Mouse (Mus musculus) embryonic facial prominence, embryonic 13.5 days (tissue): ENCODE measurements around the gene Pcyt2. TPM values are rescaled to one million over a fixed set of nuclear protein-coding genes. Genes with fewer than 3 reads are reported as not detected.
A peak's percentile ranks its signal among the peaks of the same experiment; 100 is the strongest.

Experiments
- ATAC-seq: fragments of 200-750 bp; cut with Nextera tagmentation; 2 replicates; pipeline ENCODE4 v1.8.0; 2017; ENCODE audit warnings: low read depth; ENCODE audit not compliant: insufficient number of reproducible peaks, insufficient read depth, low FRiP score, low TSS enrichment
- H3K27ac ChIP-seq: fragments of 300-500 bp; sonication (generic); 2 replicates; pipeline ENCODE4 v1.5.1; 2015; ENCODE audit warnings: moderate library complexity, mild to moderate bottlenecking, inconsistent platforms
- H3K27me3 ChIP-seq: fragments of 300-500 bp; sonication (generic); 2 replicates; pipeline ENCODE4 v1.6.1; 2015; ENCODE audit warnings: mild to moderate bottlenecking, inconsistent platforms
- H3K36me3 ChIP-seq: fragments of 300-500 bp; sonication (generic); 2 replicates; pipeline ENCODE4 v1.6.1; 2015; ENCODE audit warnings: mild to moderate bottlenecking, inconsistent platforms
- H3K4me1 ChIP-seq: fragments of 300-500 bp; sonication (generic); 2 replicates; pipeline ENCODE4 v1.6.1; 2015; ENCODE audit warnings: inconsistent platforms
- H3K4me2 ChIP-seq: fragments of 300-500 bp; sonication (generic); 2 replicates; pipeline ENCODE4 v1.6.1; 2015; ENCODE audit warnings: moderate library complexity, mild to moderate bottlenecking, inconsistent platforms
- H3K4me3 ChIP-seq: fragments of 300-500 bp; sonication (generic); 2 replicates; pipeline ENCODE4 v1.5.1; 2015; ENCODE audit warnings: mild to moderate bottlenecking, inconsistent platforms
- H3K9ac ChIP-seq: fragments of 300-500 bp; sonication (generic); 2 replicates; pipeline ENCODE4 v1.6.1; 2015; ENCODE audit warnings: mild to moderate bottlenecking, inconsistent platforms
- H3K9me3 ChIP-seq: fragments of 300-500 bp; sonication (generic); 2 replicates; pipeline ENCODE4 v1.6.1; 2016; ENCODE audit warnings: inconsistent platforms
- WGBS: fragments of 180-500 bp; shearing (Covaris S2); methylation state at CpG from one replicate; pipeline ENCODE4 v1.1.7; 2015; ENCODE audit warnings: mixed read lengths; 5-methylcytosine and 5-hydroxymethylcytosine counted together
- microRNA-seq: library from miRNA; unstranded; fragments of <30 nt; microRNA quantifications from one replicate; pipeline ENCODE4, GENCODE M21; 2016
- polyA plus RNA-seq: library from polyadenylated mRNA; unstranded; fragments of >200 nt; fragmentation: Nextera tagmentation; extraction: Ambion mirVana; gene quantifications from 2 replicates; pipeline ENCODE4 v1.2.1, GENCODE M21; 2015

The Pcyt2 gene
- polyA plus RNA-seq, 1 experiment from 2014 or later = 150 TPM

DNA sequence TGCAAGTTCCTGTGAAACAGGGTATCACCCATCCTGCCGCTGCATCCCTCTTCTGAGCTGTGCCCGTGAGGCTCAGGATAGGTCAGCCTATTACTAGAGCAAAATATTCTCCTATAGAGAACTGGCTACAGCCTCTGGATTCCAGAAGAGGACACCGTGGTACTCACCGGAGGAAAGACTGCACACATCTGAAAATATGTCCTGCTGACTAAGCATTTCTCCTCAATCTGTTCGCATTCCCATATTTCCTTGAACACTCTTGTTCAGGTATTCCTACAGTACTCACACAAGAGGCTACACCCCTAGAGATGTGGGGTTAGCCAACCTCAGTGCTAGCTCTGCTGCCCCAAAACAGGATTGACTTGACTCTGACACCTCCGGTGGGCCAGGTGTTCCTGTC is 49.4 kb downstream of the Pcyt2 start:
- H3K9me3 ChIP-seq = no peaks in the 10 kb centered on the region
- peaks cover 31% of the 10 kb centered on the region for H3K4me1 ChIP-seq
- H3K27me3 ChIP-seq = no peaks in the 10 kb centered on the region
- no peak overlapping the region for H3K27ac ChIP-seq
- no peak overlapping the region for H3K4me2 ChIP-seq
- peaks cover 78% of the 10 kb centered on the region for H3K36me3 ChIP-seq
- no peak overlapping the region for H3K4me3 ChIP-seq
- peak overlapping the region; percentile 16; the same call in 1 of the 2 replicates for H3K9ac ChIP-seq
- WGBS = 92% methylated on average over 6 of the region's 6 CpGs
- no peak for ATAC-seq

DNA sequence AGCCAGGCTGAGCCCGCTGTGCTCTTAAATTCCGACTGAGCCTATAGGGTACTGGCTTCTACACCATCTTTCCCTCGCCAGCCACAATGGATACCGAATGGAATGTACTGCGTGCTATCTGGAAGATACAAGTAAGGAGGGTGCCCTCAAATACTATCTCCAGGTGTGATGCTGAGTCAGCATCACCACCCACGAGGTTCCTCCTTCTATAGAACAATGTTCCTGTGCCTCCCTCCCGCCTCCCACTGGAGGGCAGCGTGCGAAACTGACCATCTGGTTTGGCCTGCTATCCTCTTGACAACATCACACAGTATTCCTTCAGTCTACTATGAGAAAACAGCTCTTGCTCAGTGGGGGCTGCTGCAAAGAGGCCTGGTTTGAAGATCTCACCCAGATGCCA is 52.6 kb downstream of the Pcyt2 start:
- Histone ChIP-seq H3K4me2 (no peak overlapping the region), H3K4me1 (peaks cover 16% of the 10 kb centered on the region), H3K27ac (no peak overlapping the region), H3K9me3 (no peaks in the 10 kb centered on the region), H3K9ac (no peak overlapping the region), H3K4me3 (no peak overlapping the region), H3K27me3 (no peaks in the 10 kb centered on the region), H3K36me3 (peaks cover 95% of the 10 kb centered on the region)
- 87% methylated on average over 9 of the region's 9 CpGs for WGBS
- ATAC-seq = no peak

DNA sequence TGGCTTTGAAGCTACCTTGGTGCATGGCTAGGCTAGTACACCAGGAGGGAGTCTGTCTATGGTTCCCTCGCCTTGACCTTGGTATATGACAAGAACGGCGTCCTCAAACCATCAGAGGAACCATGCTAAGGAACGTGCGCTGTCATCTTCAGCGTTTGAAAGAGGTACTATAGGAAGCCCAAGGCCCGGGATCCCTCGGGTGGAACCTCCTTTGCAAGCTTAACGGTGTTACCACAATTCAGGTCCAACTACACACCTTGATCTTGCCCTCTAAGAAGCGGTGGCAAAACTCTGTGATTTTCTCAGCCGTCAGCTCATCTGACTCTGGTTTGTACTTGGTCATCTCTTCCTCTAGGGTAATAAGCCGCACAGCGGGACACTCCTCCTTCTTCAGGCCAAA is 54.8 kb downstream of the Pcyt2 start:
- no peaks in the 10 kb centered on the region for H3K27me3 ChIP-seq
- H3K4me1 ChIP-seq = peaks cover 7% of the 10 kb centered on the region; the same call in 1 of the 2 replicates
- H3K4me2 ChIP-seq = no peak overlapping the region
- no peak overlapping the region for H3K27ac ChIP-seq
- no peak for ATAC-seq
- H3K9me3 ChIP-seq = no peaks in the 10 kb centered on the region
- 97% methylated on average over 13 of the region's 13 CpGs for WGBS
- H3K36me3 ChIP-seq = peaks cover 94% of the 10 kb centered on the region
- H3K4me3 ChIP-seq = no peak overlapping the region
- no peak overlapping the region for H3K9ac ChIP-seq

DNA sequence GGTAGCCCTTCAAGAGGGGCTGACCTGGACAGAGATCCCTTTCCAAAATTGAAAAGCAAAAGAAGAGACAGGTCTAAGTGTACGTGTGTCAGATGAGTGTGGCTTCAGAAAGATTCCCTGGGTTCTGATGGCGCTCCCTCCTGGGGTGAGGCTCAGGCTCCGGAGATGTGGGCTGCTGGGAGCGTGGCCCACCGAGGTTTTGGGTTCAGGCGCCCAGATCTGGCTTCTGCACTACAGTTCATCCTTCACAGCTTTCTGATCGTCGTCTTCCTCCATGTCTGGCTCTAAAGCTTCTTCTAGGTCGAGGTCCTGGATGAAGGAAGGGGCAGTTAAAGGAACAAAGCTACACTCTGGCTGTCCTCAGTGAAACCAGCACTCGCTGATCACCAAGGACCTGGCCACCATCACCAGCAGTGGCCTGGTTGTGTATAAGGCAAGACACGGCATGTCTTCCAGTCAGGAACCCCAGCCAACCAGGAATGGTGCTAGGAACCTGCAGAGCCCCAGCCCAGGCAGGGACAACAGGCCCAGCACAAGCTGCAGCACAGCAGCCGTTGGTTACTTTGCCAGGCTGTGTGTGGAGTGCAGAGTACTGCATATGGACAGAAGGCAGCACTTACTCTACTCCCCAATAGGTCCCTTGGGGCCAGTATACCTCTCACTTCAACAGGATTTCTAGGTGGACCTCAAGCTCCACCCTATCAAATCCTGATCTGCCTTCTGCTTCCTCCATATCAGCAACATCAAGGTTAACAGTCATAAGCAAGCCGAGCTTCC is 56.6 kb downstream of the Pcyt2 start:
- Histone ChIP-seq H3K4me2 (no peak overlapping the region), H3K4me1 (no peaks in the 10 kb centered on the region), H3K4me3 (no peak overlapping the region), H3K9me3 (no peaks in the 10 kb centered on the region; the same call in 1 of the 2 replicates), H3K27ac (no peak overlapping the region), H3K27me3 (no peaks in the 10 kb centered on the region), H3K9ac (no peak overlapping the region), H3K36me3 (peaks cover 82% of the 10 kb centered on the region)
- ATAC-seq = no peak
- 93% methylated on average over 13 of the region's 13 CpGs for WGBS

Small RNA genes within 50 kb of the gene (microRNA-seq; reads per million reads assigned to microRNA genes)
- gene Mir6936 = 0.92 reads per million

Other genes with a start within 250 kb of the Pcyt2 start
- 38.6 and 43.7 TPM in 2 replicates for gene Faap100, start 239.2 kb downstream of the Pcyt2 start, polyA plus RNA-seq
- 34.7 and 37.4 TPM in 2 replicates for gene Nploc4, start 180.2 kb downstream of the Pcyt2 start, polyA plus RNA-seq
- gene Tspan10, start 175.3 kb downstream of the Pcyt2 start, polyA plus RNA-seq = 0.30 and 0.35 TPM in 2 replicates
- 0.29 TPM in 1 of 2 replicates, not detected in the other for gene Pde6g, start 164.4 kb downstream of the Pcyt2 start, polyA plus RNA-seq
- 15.8 TPM in 2 replicates for gene Oxld1, start 159.9 kb downstream of the Pcyt2 start, polyA plus RNA-seq
- gene Ccdc137, start 159.8 kb downstream of the Pcyt2 start, polyA plus RNA-seq = 39.8 and 45.0 TPM in 2 replicates
- gene Arl16, start 150.3 kb downstream of the Pcyt2 start, polyA plus RNA-seq = 59.6 and 63.6 TPM in 2 replicates
- 134 and 138 TPM in 2 replicates for gene Mrpl12, start 133.3 kb downstream of the Pcyt2 start, polyA plus RNA-seq
- gene Slc25a10, start 126.1 kb downstream of the Pcyt2 start, polyA plus RNA-seq = 50.1 and 54.3 TPM in 2 replicates
- gene Gcgr, start 87.2 kb downstream of the Pcyt2 start, polyA plus RNA-seq = 1.3 and 1.7 TPM in 2 replicates
- gene Mcrip1, start 68.2 kb downstream of the Pcyt2 start, polyA plus RNA-seq = 219 and 247 TPM in 2 replicates
- not detected in 2 replicates for gene Ppp1r27, start 66.8 kb downstream of the Pcyt2 start, polyA plus RNA-seq
- 684 and 710 TPM in 2 replicates for gene P4hb, start 44.7 kb downstream of the Pcyt2 start, polyA plus RNA-seq
- 535 and 580 TPM in 2 replicates for gene Arhgdia, start 36.3 kb downstream of the Pcyt2 start, polyA plus RNA-seq
- gene Alyref, start 19.6 kb downstream of the Pcyt2 start, polyA plus RNA-seq = 492 and 529 TPM in 2 replicates
- 219 and 222 TPM in 2 replicates for gene Anapc11, start 19.5 kb downstream of the Pcyt2 start, polyA plus RNA-seq
- gene Npb, start 9.5 kb downstream of the Pcyt2 start, polyA plus RNA-seq = 0.98 and 1.7 TPM in 2 replicates
- 26.6 and 30.0 TPM in 2 replicates for gene Sirt7, start 7.3 kb upstream of the Pcyt2 start, polyA plus RNA-seq
- gene Mafg, start 15.7 kb upstream of the Pcyt2 start, polyA plus RNA-seq = 22.0 and 30.0 TPM in 2 replicates
- 27.7 and 34.9 TPM in 2 replicates for gene Pycr1, start 25.8 kb upstream of the Pcyt2 start, polyA plus RNA-seq
- not detected in 2 replicates for gene Myadml2, start 30.2 kb upstream of the Pcyt2 start, polyA plus RNA-seq
- 4.3 and 7.2 TPM in 2 replicates for gene Notum, start 43.2 kb upstream of the Pcyt2 start, polyA plus RNA-seq
- gene Aspscr1, start 55.0 kb upstream of the Pcyt2 start, polyA plus RNA-seq = 109 and 123 TPM in 2 replicates
- 132 and 154 TPM in 2 replicates for gene Cenpx, start 95.8 kb upstream of the Pcyt2 start, polyA plus RNA-seq
- gene Lrrc45, start 96.0 kb upstream of the Pcyt2 start, polyA plus RNA-seq = 71.0 and 77.8 TPM in 2 replicates
- 66.0 and 72.6 TPM in 2 replicates for gene Rac3, start 103.5 kb upstream of the Pcyt2 start, polyA plus RNA-seq
- gene Dcxr, start 109.3 kb upstream of the Pcyt2 start, polyA plus RNA-seq = 17.9 and 18.3 TPM in 2 replicates
- 27.1 and 32.3 TPM in 2 replicates for gene Cbr2, start 114.2 kb upstream of the Pcyt2 start, polyA plus RNA-seq
- 4.3 and 9.4 TPM in 2 replicates for gene Hmga1b, start 144.9 kb upstream of the Pcyt2 start, polyA plus RNA-seq
- 52.2 and 52.4 TPM in 2 replicates for gene Rfng, start 166.3 kb upstream of the Pcyt2 start, polyA plus RNA-seq
- 223 and 233 TPM in 2 replicates for gene Gps1, start 166.3 kb upstream of the Pcyt2 start, polyA plus RNA-seq
- 53.7 and 61.0 TPM in 2 replicates for gene Dus1l, start 178.5 kb upstream of the Pcyt2 start, polyA plus RNA-seq
- 49.3 and 52.2 TPM in 2 replicates for gene Fasn, start 206.6 kb upstream of the Pcyt2 start, polyA plus RNA-seq